Mouse (Mus musculus) stomach, embryonic 14.5 days (tissue): ENCODE data around the gene Bptf. TPM values are rescaled to one million over a fixed set of nuclear protein-coding genes. Genes with fewer than 3 reads are reported as not detected.
"Not testable (repeated sequence)": the region's sequence is repeated elsewhere in the genome, so short reads cannot be mapped to it uniquely, and the experiment has no call there.

Experiments
- ATAC-seq: fragments of 200-750 bp; cut with Nextera tagmentation; 2 replicates; pipeline ENCODE4 v1.8.0; 2017; ENCODE audit warnings: low read depth, moderate TSS enrichment; ENCODE audit not compliant: insufficient number of reproducible peaks, insufficient read depth, low FRiP score
- H3K27ac ChIP-seq: fragments of 300-500 bp; sonication (generic); 2 replicates; pipeline ENCODE4 v1.5.1; 2014; ENCODE audit warnings: mild to moderate bottlenecking, low read length, moderate library complexity, mixed read lengths
- H3K27me3 ChIP-seq: fragments of 300-500 bp; sonication (generic); 2 replicates; pipeline ENCODE4 v1.6.1; 2014; ENCODE audit warnings: low read length, control low read depth, mixed read lengths; ENCODE audit not compliant: control insufficient read depth, insufficient read depth
- H3K36me3 ChIP-seq: fragments of 300-500 bp; sonication (generic); 2 replicates; pipeline ENCODE4 v1.6.1; 2014; ENCODE audit warnings: mild to moderate bottlenecking, control low read depth, low read length, moderate library complexity, mixed read lengths; ENCODE audit not compliant: control insufficient read depth, insufficient read depth
- H3K4me1 ChIP-seq: fragments of 300-500 bp; sonication (generic); 2 replicates; pipeline ENCODE4 v1.6.1; 2014; ENCODE audit warnings: low read length, control low read depth, mixed read lengths; ENCODE audit not compliant: control insufficient read depth, insufficient read depth
- H3K4me2 ChIP-seq: fragments of 300-500 bp; sonication (generic); replicated peaks from 2 replicates; pipeline ENCODE4 v1.6.1; 2014; ENCODE audit warnings: low read depth, low read length, control low read depth
- H3K4me3 ChIP-seq: fragments of 300-500 bp; sonication (generic); 2 replicates; pipeline ENCODE4 v1.5.1; 2014; ENCODE audit warnings: low read depth, low read length, control low read depth
- H3K9ac ChIP-seq: fragments of 300-500 bp; sonication (generic); replicated peaks from 2 replicates; pipeline ENCODE4 v1.6.1; 2014; ENCODE audit warnings: low read depth, mild to moderate bottlenecking, control low read depth, low read length, moderate library complexity, mixed read lengths
- H3K9me3 ChIP-seq: fragments of 300-500 bp; sonication (generic); 2 replicates; pipeline ENCODE4 v1.6.1; 2016; ENCODE audit warnings: low read depth, low read length, control low read depth; ENCODE audit not compliant: control insufficient read depth
- WGBS: fragments of 180-500 bp; shearing (Covaris S2); extraction: QIAGEN DNeasy Blood & Tissue Kit; methylation state at CpG from one replicate; pipeline ENCODE4 v1.1.7; 2014; 5-methylcytosine and 5-hydroxymethylcytosine counted together
- polyA plus RNA-seq: library from polyadenylated mRNA; unstranded; fragments of >200 nt; fragmentation: Nextera tagmentation; extraction: Ambion mirVana; gene quantifications from 2 replicates; pipeline ENCODE4 v1.2.1, GENCODE M21; 2014

The Bptf gene
- polyA plus RNA-seq, 1 experiment from 2014 or later: 57.0 TPM

- not testable (repeated sequence) for H3K9me3 ChIP-seq, H3K4me3 ChIP-seq, H3K27me3 ChIP-seq, H3K9ac ChIP-seq, H3K36me3 ChIP-seq, H3K4me2 ChIP-seq, ATAC-seq, H3K27ac ChIP-seq, H3K4me1 ChIP-seq
- 91% methylated on average over 11 of the region's 11 CpGs for WGBS
Measured at GRCm38 (mm10) chr11:107143956-107144355, 12.0 kb upstream of the Bptf start.

- Histone ChIP-seq H3K36me3 (no peaks in the 10 kb centered on the region), H3K9me3 (no peaks in the 10 kb centered on the region), H3K9ac (no peak overlapping the region), H3K27me3 (no peaks in the 10 kb centered on the region), H3K4me3 (no peak overlapping the region), H3K27ac (no peak overlapping the region), H3K4me2 (no peak overlapping the region), H3K4me1 (no peaks in the 10 kb centered on the region)
- 74% methylated on average over 2 of the region's 2 CpGs for WGBS
- no peak for ATAC-seq
Measured at GRCm38 (mm10) chr11:107142382-107142781, 10.5 kb upstream of the Bptf start.

- Histone ChIP-seq H3K9me3 (no peaks in the 10 kb centered on the region), H3K9ac (no peak overlapping the region), H3K4me3 (no peak overlapping the region), H3K4me1 (no peaks in the 10 kb centered on the region), H3K27ac (no peak overlapping the region), H3K27me3 (no peaks in the 10 kb centered on the region), H3K4me2 (no peak overlapping the region), H3K36me3 (no peaks in the 10 kb centered on the region)
- no peak for ATAC-seq
- WGBS: 28% methylated on average over 6 of the region's 6 CpGs
Measured at GRCm38 (mm10) chr11:107140756-107141155, 8.8 kb upstream of the Bptf start.

- Histone ChIP-seq H3K36me3 (no peaks in the 10 kb centered on the region), H3K27ac (no peak overlapping the region), H3K4me1 (no peaks in the 10 kb centered on the region), H3K27me3 (no peaks in the 10 kb centered on the region), H3K4me3 (no peak overlapping the region), H3K9me3 (no peaks in the 10 kb centered on the region), H3K9ac (no peak overlapping the region), H3K4me2 (no peak overlapping the region)
- ATAC-seq: no peak
- 64% methylated on average over 3 of the region's 3 CpGs for WGBS
Measured at GRCm38 (mm10) chr11:107138633-107139032, 6.7 kb upstream of the Bptf start.

GRCm38 (mm10) chr11:107137593-107137992 is 5.7 kb upstream of the Bptf start:
- no peak overlapping the region for H3K4me2 ChIP-seq
- no peak overlapping the region for H3K27ac ChIP-seq
- ATAC-seq: no peak
- no peaks in the 10 kb centered on the region for H3K36me3 ChIP-seq
- H3K4me1 ChIP-seq: no peaks in the 10 kb centered on the region
- H3K9ac ChIP-seq: no peak overlapping the region
- H3K9me3 ChIP-seq: no peaks in the 10 kb centered on the region
- no peak overlapping the region for H3K4me3 ChIP-seq
- H3K27me3 ChIP-seq: no peaks in the 10 kb centered on the region
- WGBS: 90% methylated on average over 6 of the region's 6 CpGs

- not testable (repeated sequence) for H3K36me3 ChIP-seq, H3K4me1 ChIP-seq, ATAC-seq, H3K4me3 ChIP-seq, H3K4me2 ChIP-seq, H3K27ac ChIP-seq, H3K27me3 ChIP-seq, H3K9me3 ChIP-seq, H3K9ac ChIP-seq
- 96% methylated on average over 10 of the region's 10 CpGs for WGBS
Measured at GRCm38 (mm10) chr11:107136458-107136857, 4.5 kb upstream of the Bptf start.

GRCm38 (mm10) chr11:107135741-107136140 is 3.8 kb upstream of the Bptf start:
- H3K27me3 ChIP-seq: no peaks in the 10 kb centered on the region
- 42% methylated on average over 3 of the region's 3 CpGs for whole genome bisulfite sequencing
- H3K9ac ChIP-seq: no peak overlapping the region
- no peak overlapping the region for H3K4me2 ChIP-seq
- no peak overlapping the region for H3K27ac ChIP-seq
- H3K4me3 ChIP-seq: no peak overlapping the region
- no peaks in the 10 kb centered on the region for H3K9me3 ChIP-seq
- no peaks in the 10 kb centered on the region for H3K36me3 ChIP-seq
- ATAC-seq: no peak
- H3K4me1 ChIP-seq: no peaks in the 10 kb centered on the region

GRCm38 (mm10) chr11:107132426-107132825 is 499 bp upstream of the Bptf start:
- H3K4me1 ChIP-seq: 0 out of 2 replicates have a peak, but pooled peaks cover 6% of the 10 kb centered on the region
- no peaks in the 10 kb centered on the region for H3K36me3 ChIP-seq
- H3K27ac ChIP-seq: peak overlapping the region; percentile 94; the same call in 1 of the 2 replicates
- no peaks in the 10 kb centered on the region for H3K27me3 ChIP-seq
- peak overlapping the region; percentile 89 for H3K4me2 ChIP-seq
- ATAC-seq: peak; percentile 33; the same call in 1 of the 2 replicates
- peak overlapping the region; percentile 78 for H3K4me3 ChIP-seq
- peak overlapping the region; percentile 98 for H3K9ac ChIP-seq
- under 1% methylated on average over 16 of the region's 16 CpGs for WGBS
- H3K9me3 ChIP-seq: no peaks in the 10 kb centered on the region
